Mouse (Mus musculus) bone marrow macrophage, adult 2 months (primary cell): ENCODE results near the gene Kdm1b.

Source experiments
- CTCF ChIP-seq: IDR thresholded peaks from 2 replicates; pipeline ENCODE4 v1.5.1; 2012; ENCODE audit warnings: low read depth, mild to moderate bottlenecking, low read length, moderate library complexity
- POLR2A ChIP-seq: IDR thresholded peaks from 2 replicates; pipeline ENCODE4 v1.6.1; 2012; ENCODE audit warnings: mild to moderate bottlenecking, low read depth, low read length, borderline replicate concordance

- no peak for TF ChIP-seq POLR2A
- TF ChIP-seq CTCF = no peak
These were observed 5.4 kb upstream of the Kdm1b start for GRCm38 (mm10) chr13:47037946-47038345.
